Mouse (Mus musculus): ENCODE results near the gene Fam193a.

The Fam193a gene

DNA sequence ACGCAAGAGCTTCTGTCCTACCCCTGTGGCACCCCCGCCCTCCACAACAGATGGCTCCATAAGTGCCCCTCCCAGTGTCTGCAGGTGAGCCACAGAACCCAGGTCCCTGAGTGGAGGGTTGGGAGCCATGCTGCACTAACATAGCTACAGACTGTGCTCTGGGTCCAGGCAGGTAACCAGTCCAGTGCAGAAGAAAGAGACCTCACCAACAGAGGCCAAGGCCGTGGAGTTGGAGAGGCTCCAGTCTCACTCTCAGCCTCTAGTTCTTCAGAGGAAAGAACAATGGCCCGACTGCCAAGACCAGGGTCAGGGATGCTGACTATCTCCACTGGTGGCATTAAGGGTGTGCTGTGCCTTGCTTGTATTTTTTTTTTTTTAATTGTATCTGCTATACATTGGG, 91.6 kb downstream of the Fam193a start:
- DNase-seq (ENCODE audit: low spot score in 2 of 2), result no peak

DNA sequence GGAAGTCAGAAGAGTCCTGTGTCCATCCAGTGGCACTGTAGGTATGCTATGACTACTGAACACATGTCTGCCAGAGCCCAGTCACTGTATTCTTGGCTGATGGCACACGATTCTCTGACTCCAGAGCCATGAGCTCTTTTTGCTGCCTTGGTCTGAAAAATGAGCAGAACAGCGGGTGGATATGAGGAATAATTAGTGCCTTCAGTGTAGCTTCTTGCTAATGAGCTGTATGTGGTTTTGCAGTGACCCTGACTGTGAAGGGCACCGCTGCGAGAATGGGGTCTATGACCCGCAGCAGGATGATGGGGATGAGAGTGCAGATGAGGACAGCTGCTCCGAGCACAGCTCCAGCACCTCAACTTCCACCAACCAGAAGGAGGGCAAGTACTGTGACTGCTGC, 92.1 kb downstream of the Fam193a start:
- DNase-seq (ENCODE audit: low spot score in 2 of 2), result no peak

DNA sequence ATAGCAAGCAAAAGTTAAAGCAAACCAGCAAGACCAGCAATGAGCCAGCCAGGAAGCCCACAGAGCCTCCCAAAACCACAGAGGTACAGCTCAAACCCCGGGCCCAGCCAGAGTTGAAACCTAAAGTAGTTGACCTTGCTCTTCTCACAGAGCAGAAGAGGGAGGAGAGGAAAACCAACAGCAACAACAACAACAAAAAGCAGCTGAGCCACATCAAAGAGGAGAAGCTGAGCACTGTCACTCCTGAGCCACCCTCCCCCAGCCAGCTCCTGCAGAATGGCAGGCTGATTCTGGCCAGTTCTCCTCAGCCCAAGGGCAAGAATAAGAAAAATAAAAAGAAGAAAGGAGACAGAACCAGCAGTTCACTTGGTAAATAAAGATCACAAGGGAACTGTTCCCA, 96.3 kb downstream of the Fam193a start:
- no peak for DNase-seq (ENCODE audit: low spot score in 2 of 2)

GRCm38 (mm10) chr5:34466648-34467047, 96.9 kb downstream of the Fam193a start:
- no peak for DNase-seq (ENCODE audit: low spot score in 2 of 2)

DNA sequence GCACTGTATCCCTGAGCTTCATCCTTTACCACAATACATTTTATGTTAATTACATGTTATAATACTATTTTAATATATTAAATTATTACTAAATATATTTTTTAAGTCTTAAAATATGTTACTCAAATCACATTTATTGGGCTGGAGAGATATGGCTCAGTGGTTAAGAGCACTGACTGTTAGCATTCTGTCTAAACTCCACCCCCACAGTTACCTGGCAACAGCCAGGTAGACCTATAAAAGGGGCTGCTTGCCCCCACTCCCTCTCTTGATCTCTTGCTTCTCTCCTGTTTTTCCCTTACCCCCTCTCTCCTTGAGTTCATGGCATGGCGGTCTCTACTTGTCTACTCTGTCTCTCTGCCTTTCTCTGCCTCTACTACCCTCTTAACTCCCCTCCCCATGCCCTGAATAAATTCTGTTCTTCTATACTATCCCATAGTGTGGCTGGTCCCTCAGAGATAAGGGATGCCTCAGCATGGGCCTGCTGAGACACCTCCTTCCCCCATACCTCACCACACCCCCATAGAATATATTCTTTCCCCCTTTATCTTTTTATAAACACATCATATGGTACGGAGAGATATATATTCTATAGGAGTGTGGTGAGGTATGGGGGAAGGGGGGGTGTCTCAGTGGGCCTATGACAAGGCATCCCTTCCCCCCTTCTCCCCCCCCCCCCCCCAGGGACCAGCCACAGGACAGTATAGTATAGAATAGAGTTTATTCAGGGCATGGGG, 98.5 kb downstream of the Fam193a start:
- DNase-seq (ENCODE audit: low spot score in 2 of 2), result no peak

GRCm38 (mm10) chr5:34480926-34481325, 111.2 kb downstream of the Fam193a start:
- no peak for DNase-seq (ENCODE audit: low spot score in 2 of 2)

DNA sequence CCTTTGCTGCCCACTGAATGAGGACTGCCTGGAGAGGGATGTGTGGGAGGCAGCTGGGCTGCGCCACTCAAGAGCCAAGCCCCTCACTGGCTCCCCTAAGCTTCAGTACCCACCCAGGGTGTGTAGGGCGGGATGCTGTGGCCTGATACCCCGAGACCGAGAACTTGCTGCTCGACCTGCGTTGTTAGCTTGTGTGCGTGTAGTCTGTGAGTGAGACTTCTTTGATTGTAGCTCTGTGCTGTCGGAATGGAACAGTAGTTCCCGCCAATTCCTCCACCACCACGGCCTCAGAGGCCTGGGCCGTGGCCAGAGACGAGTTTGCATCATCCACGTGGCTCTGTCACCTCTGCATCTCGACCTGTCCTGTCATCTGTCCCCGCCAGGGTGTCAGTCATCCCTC, 116.0 kb downstream of the Fam193a start:
- no peak for DNase-seq (ENCODE audit: low spot score in 2 of 2)

DNA sequence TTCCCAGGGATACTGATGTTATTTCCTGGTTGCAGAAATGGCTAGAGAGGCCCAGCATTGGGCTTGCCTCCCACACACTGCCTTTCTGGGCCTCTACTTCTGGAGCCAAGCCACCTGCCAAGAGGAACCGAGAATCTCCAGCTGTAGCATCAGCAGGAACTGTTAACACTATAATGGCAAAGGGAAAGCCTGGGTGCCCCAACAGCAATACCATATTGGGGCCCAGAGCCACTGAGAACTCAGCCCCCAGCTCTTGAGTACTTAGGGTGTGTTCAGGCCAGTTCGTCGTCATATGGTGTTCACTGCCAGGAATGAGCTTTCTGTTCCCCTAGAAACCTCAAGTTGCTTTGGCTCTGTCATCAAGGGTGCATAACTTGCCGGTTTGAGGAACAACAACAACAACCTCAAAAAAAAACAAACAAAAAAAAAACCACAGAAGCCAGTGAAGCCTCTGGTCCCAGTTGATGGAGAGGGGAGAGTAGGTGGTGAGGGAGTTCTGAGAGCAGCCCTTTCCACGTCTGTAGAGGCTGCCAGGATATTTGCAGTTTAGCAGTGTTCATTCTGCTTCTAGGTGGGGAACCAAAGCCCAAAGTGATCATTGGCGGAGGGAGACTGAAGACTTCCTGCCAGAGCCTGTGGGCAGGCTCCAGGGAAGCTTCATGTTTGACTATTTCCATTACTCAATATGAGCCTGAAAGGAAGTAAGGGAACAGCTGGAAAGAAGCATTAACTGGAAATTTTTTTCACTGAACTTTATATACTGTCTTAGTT, 117.8 kb downstream of the Fam193a start:
- DNase-seq (ENCODE audit: low spot score in 2 of 2), result peak; percentile 16 to 49

GRCm38 (mm10) chr5:34488741-34489417, 119.1 kb downstream of the Fam193a start:
- DNase-seq (ENCODE audit: low spot score in 2 of 2), result no peak

- DNase-seq (ENCODE audit: low spot score in 2 of 2), result no peak
Observed at GRCm38 (mm10) chr5:34489418-34489787, 119.7 kb downstream of the Fam193a start.

GRCm38 (mm10) chr5:34496745-34497144, 127.0 kb downstream of the Fam193a start:
- no peak for DNase-seq (ENCODE audit: low spot score in 2 of 2)

DNA sequence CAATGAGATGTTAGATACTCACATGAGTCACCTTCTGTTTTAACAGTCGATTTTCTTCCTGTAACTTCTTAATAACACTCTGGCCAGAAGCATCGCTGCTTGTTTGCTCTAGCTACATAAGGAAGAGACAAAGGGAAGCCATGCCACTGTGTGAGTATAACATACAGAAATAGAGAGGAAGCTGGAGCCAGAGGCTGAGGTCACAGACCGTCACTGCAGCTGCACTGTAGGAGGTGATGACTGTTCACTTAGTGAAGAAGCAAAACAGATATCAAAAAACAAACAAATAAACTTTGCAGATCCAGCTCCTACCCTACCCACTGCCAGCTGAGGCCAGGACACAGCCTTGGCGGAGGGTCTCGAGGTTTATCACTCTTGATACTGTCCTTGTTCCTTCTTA, 131.2 kb downstream of the Fam193a start:
- DNase-seq (ENCODE audit: low spot score in 2 of 2), result no peak

DNA sequence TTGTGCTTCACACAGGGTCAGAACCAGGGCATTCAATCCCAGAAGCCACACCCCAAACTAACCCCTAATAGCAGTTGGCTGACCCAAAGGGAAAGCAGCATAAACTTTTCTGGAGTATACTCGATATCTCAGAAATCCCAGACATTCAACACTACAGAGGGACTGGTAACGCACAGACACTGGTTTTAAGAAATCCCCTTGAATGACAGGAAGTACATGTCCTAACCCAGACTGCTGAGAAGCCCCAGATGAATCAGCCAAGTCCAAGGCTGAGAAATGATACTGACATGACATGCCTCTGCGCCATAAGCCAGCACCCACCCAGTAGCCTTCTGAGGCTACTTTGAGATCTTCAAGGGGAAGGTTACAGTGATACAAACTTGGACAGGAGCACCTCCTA, 131.9 kb downstream of the Fam193a start:
- DNase-seq (ENCODE audit: low spot score in 2 of 2), result no peak

GRCm38 (mm10) chr5:34502411-34502810, 132.7 kb downstream of the Fam193a start:
- no peak for DNase-seq (ENCODE audit: low spot score in 2 of 2)

DNA sequence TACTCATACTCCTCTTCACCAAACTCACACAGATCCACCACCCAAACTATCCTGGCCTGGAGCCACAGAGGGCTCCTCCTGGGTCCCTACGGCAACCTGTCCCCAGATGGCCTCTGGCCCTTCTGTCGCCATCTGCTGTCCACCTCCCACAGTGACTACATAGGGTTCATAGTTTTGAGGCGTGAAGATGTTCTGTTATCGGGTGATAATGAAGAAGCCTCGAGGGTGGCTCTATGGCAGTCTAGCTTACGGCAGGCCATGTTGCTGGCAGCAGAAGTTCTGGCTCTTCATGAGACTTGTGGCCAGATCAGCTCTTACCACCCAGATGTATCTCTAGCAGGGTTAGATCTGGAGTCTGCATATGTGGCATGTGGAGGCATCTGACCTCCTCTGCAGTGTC, 133.1 kb downstream of the Fam193a start:
- no peak for DNase-seq (ENCODE audit: low spot score in 2 of 2)

GRCm38 (mm10) chr5:34512486-34512885, 142.8 kb downstream of the Fam193a start:
- DNase-seq (ENCODE audit: low spot score in 2 of 2), result no peak

DNA sequence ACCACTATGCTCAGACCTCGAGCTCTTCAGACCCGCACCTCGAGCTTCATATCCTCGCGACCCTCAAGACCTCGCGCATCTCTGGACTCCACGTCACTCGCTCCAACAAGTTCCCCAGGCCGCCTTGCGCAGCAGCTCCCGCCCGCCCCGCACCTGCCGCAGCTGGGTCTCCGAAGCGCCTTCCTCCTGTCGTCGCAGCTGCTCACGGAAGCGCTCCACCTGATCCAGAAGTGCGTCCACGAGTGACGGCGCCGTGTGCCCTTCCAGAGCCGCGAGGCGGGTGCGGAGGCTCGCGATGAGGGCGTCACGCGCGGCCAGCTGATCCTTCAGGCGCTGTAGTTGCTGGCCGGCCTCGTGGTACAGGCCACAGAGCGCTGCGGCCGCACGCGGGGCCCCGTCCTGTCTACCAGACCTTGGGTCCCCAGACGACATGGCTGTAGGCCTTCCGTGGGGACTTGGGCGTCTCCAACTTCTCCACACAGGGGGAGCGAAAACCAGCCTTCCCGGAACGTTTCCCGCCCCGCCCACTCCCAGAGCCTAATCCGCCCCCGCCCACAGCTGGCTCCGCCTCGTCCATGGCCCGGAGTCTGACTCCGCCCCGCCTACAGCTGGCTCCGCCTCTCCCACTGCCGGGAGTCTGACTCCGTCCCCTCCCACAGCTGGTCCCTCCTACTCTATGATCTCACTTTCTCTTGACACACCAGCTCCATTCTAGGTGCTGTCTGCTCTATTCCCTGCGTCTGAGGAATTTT, 143.9 kb downstream of the Fam193a start, which contains the start of gene Tnip2:
Tnip2 (minus strand) TSS at position 526 of the 752 bp plus-strand sequence.
- DNase-seq (ENCODE audit: low spot score in 2 of 2), result peak; percentile 97

- no peak for DNase-seq (ENCODE audit: low spot score in 2 of 2)
Observed at GRCm38 (mm10) chr5:34514218-34514566, 144.5 kb downstream of the Fam193a start.

DNA sequence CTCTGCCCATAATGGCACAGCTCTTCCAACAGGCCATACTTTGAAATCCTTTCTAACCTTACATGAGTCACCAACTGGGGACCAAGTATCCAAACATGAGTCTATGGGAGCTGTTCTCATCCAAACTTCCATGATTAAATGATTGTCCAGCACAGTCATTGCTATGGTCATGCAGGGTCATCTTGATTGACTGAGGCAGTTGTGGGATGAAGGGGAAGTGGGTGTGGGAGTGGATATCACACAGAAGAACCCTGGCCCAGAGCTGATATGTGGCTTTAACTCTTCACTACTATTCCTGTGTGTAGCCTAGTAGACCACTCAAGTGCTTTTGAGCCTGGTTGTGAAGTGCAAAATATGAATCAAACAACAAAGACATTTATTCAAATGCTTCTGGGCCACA, 145.4 kb downstream of the Fam193a start:
- DNase-seq (ENCODE audit: low spot score in 2 of 2), result no peak

- peak; percentile 72 to 82 for DNase-seq (ENCODE audit: low spot score in 2 of 2)
Observed at GRCm38 (mm10) chr5:34517913-34518312, 148.2 kb downstream of the Fam193a start.

- no peak for DNase-seq (ENCODE audit: low spot score in 2 of 2)
Observed at GRCm38 (mm10) chr5:34519389-34519910, 149.7 kb downstream of the Fam193a start.
